Mouse (Mus musculus) right cerebral cortex, adult 18-20 months (tissue): Measurements from ENCODE around the gene Ttc34.

Experiments
- DNase-seq: peaks from one replicate; pipeline ENCODE4 v3.0.0; 2022; ENCODE audit warnings: mixed read lengths

The Ttc34 gene

DNA sequence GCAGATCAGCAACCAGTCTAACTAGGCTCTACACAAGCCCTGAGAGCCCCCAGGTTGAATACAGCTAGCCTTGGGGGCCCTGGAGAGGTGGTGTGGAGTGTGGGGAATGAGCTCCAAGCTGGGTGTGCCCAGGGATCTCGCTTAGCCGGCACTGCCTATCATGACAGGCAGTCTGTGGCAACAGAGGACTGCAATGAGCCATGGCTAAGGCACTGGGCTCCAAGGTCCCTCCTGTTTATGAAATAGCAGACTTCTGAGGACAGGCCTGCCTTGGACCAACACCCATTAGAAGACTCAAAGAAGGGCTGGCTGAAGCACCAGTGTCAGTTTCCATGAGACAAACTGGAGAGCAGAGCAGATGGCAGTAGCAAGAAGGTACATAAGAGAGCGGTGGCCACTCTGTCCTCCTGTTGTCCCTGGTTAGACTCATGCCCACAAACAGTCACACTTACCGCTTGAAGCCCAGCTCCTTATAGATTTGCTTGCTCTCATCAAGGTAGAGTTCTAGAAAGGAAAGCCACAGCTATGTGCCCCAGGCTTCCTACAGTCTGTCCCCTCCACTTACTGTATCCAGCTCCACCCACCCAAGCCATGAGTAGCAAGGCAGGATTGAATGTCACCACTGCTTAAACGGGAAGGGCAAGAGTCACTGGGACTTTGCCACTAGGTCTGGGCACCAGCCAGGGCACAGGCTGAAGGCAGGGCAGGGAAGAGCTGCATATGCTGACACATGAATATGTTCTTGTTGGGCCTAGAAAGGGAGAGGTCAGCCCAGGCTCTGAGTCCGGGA is 60.6 kb downstream of the Ttc34 start:
- no peak for DNase-seq

DNA sequence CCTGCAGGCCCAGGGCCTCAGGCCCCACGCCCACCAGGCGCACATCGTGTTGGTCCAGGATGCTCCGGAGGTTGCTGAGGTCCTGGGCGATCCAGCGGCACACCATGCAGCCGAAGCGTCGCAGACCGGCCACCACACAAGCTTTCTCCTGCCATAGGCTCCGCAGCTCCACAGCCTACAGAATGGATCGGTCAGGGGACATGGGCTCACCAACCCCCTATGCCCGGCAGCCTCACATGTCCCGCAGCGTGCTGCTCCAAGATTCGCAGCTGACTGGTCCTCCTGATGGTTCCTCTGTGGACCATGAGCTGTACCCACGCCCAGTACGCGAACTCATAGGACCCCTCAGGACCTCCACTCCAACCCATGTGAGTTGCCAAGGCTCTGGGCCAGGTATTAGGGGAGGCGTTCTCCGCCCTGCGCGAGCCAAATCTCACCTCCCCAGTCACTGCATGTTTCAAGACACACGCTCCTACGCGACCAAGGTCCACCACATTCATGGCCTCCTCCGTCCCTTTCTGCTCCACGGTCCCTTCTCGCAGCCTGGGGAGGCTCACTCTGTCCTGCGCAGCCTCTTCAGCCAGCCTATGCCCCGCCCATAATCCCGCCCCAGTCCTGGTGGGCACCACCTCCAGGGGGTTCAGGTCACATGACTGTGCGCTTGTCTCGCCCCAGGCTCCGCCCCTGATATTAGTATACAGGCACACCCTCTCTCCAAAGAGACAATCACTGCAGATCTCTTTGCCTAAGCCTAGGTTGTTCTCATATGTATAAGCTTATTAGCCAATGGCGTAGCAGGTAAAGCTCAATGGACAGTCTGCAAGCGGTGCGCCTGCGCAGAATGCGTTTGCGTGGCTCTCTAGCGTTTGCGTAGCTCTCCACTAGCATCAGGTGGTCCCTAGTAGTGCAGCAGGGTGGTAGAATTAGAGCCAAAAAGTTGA is 61.5 kb downstream of the Ttc34 start, which contains the start of gene Fam213b:
TSS of gene Fam213b (minus strand) at position 630 of the 941 bp plus-strand sequence.
- DNase-seq, result peak; percentile 86

GRCm38 (mm10) chr4:154902371-154902770 is 65.1 kb downstream of the Ttc34 start:
- DNase-seq, result no peak

DNA sequence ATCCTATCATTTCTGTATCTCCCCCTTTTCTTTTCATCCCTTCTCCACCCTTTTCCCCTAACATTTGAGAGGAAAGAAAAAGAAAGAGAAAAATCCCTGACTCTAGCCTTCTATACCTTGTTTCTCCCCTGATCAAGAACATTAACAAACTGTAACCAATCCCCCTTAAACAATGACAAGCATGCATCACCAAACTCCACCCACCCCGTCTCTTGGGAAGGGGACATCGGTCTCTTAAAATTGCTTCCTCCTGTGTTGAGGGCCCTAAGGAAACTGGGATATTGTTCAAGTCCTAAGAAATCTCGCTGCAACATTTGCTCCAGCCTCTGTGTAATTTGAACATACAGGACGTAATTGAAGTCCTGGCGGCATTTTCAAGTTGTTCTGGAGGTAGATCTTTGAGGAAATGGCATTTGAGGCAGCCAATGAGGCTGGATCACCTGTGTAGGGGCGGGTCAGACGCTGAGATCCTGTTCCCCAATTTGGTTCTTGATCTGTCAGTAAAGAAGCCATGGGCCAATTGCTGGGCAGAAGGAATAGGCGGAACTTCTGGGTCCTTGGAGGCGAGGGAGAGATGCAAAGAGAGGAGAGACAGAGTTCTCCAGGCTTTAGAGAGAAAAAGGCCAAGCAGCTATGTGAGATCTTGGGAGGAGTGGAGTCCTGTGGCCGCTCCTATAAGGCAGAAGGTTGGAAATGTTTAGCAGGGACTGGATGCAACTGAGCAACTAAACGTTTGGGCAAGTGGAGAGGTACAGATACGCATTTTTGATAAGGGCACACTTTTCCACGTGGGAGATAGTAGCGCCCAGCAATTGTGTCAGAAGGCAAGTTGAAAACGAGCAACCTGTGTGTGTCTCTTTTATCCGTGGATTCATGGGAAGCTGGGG is 67.2 kb downstream of the Ttc34 start:
- peak; percentile 89 for DNase-seq

DNA sequence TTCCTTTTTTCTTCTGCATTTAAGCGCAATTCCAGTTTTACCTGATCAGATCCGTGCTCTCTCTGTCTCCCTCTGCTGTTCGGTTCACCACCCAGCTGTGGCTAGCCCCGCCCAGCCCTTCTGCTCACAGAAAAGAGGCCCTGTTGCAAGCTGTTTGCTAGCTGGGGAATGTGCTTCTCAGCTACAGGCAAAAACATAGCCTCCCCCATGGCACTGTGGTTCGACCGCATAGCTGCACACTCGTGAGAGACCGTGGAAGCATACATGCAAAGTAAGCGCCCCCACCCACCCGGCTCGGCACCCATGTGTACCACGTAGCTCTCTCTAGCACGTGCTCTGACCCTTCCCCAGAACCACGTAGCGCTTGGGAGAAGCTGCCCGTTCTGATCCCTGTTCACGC is 70.6 kb downstream of the Ttc34 start:
- DNase-seq, result peak; percentile 69

DNA sequence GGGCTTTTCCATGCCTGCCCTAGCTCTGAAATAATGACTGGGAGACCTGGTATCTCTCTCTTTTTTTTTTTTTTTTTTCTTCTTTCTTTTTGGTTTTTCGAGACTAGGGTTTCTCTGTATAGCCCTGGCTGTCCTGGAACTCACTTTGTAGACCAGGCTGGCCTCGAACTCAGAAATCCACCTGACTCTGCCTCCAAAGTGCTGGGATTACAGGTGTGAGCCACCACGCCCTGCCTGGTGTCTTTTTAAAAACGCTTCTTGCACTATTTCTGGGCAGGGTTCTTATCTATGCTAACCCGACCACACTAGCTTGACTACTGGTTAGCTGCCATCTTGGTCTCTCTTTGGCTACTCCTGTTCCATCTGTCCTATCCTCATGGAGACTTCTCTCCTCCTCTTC is 71.2 kb downstream of the Ttc34 start:
- no peak for DNase-seq

DNA sequence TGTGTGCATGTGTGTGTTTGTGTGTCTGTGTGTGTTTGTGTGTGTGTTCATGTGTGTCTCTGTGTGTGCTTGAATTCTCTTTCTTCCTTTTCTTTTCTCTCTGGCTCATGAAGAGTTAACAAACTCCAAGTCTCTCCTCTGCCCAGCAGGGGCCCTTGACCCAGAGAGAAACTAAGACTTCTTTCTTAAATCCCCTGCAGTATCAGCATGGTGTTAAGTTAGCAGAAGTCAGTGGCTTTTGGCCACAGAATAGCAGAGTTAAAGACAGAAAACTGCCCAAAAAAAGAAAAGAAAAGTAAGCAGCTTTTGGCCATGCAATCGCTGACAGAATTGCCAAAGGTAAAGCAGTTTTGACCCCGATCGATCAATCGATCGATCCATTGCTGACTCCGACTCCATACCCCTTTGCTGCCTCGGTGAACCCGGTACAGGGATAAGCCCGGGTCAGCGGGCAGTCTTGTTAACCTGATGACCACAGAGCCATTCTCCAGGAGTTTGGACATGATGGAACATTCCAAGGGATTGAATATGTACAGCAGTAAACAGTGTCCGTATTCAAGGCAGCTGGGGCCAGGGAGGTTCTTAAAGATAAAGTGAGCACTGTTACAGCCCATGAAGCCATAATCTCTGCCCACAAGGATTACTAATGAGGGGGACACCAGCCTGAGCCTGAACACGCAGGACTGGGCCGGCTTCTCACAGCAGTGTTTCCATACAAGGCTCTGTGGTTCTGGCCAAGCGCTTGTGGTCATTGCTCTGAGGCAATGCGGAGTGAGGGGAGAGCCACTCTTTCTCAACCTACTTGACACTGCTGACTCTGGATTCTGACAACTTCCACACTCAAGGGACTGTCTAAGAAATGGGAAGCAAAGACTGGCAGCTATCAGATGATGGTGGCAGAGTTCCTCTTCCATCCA is 73.6 kb downstream of the Ttc34 start:
- DNase-seq, result no peak

DNA sequence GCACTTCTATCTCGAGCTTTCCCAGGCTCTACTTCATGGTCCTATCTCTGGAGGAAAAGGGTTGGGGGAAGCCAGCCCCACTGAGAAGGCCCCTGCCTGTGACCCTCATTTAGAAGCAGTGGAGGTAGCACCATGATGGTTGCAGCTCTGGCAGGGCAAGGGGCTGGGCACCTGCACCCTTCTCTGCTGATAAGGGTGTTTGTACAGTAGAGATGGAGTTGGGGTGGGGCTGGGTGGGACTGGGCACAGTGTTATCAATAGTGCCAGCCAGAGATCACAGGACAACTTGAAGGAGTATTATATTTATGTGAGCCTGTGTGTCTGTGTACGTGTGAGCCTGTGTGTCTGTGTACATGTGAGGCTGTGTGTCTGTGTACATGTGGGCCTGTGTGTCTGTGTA is 74.4 kb downstream of the Ttc34 start:
- DNase-seq, result no peak

DNA sequence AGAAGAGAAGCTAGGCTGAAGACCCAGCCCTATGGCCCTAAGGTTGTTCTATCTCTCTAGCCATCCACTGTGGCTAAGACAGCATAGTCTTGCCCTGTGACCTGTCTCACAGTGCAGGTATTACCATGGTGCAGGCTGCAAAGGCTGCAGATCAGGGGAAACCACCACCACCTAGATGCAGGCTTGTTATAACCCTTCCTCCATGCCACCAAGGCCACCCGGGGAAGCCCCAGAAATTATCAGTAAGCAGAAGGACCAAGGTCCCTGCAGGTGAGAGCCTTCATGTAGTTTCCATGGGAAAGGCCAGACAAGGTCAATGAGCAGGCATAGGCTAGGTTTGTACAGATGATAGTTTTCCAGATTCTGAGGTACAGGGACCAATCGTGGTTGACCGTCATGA is 76.6 kb downstream of the Ttc34 start:
- DNase-seq, result no peak

DNA sequence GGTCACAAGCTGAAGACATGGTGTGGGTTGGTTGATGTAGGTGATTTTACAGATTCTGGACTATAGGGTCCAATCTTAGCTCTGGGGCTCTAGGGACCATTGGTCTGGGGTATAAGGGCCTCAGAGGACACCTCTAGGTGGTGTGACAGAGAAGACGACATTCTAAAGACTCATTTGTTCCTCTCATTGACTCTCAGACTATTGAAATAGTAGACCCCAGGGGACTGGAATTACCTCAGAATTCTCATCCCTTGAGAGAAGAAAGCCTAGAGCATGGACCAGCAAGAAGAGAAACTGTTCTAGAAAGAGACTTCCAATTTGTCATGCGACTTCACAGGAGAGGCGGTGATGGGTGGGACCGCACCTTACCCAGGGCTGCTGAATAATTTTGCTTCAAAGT is 77.0 kb downstream of the Ttc34 start:
- no peak for DNase-seq

- DNase-seq, result no peak
These were observed 77.4 kb downstream of the Ttc34 start for GRCm38 (mm10) chr4:154914707-154915106.

- no peak for DNase-seq
These were observed 78.0 kb downstream of the Ttc34 start for GRCm38 (mm10) chr4:154915286-154915685.

- no peak for DNase-seq
These were observed 79.4 kb downstream of the Ttc34 start for GRCm38 (mm10) chr4:154916662-154917061.
